Mouse (Mus musculus): ENCODE measurements around the gene Bcl11b. TPM values are rescaled to one million over a fixed set of nuclear protein-coding genes. Genes with fewer than 3 reads are reported as not detected.
A peak's percentile ranks its signal among the peaks of the same experiment; 100 is the strongest.

Gene Bcl11b
- polyA plus RNA-seq, 1 experiment from 2014 or later, result 14.1 TPM

- H3K36me3 ChIP-seq, result no peaks in the 10 kb centered on the region
- H3K27me3 ChIP-seq, result 0 out of 2 replicates have a peak, but pooled peaks cover 7% of the 10 kb centered on the region
- peaks cover 36% of the 10 kb centered on the region for H3K4me1 ChIP-seq
- 45% methylated on average over 9 of the region's 9 CpGs for WGBS
- H3K27ac ChIP-seq, result no peak overlapping the region
- no peak overlapping the region for H3K4me3 ChIP-seq
- peaks cover 5% of the 10 kb centered on the region; the same call in 1 of the 2 replicates for H3K9me3 ChIP-seq
- H3K4me2 ChIP-seq (replicated peaks), result no peak overlapping the region
- no peak for ATAC-seq (ENCODE audit: low FRiP score, low read depth)
- no peak overlapping the region for H3K9ac ChIP-seq
Measured at GRCm38 (mm10) chr12:107881726-107882125, 121.7 kb downstream of the Bcl11b start.

GRCm38 (mm10) chr12:107880748-107881147, 122.7 kb downstream of the Bcl11b start:
- Histone ChIP-seq H3K27ac (no peak overlapping the region), H3K9ac (no peak overlapping the region), H3K4me2 (replicated peaks) (no peak overlapping the region), H3K4me1 (peaks cover 44% of the 10 kb centered on the region), H3K36me3 (no peaks in the 10 kb centered on the region), H3K27me3 (0 out of 2 replicates have a peak, but pooled peaks cover 4% of the 10 kb centered on the region), H3K4me3 (no peak overlapping the region), H3K9me3 (peaks cover 7% of the 10 kb centered on the region; the same call in 1 of the 2 replicates)
- WGBS, result 57% methylated on average over 13 of the region's 13 CpGs
- ATAC-seq (ENCODE audit: low FRiP score, low read depth), result peak; percentile 44; the same call in 1 of the 2 replicates

- H3K9me3 ChIP-seq, result peaks cover 7% of the 10 kb centered on the region; the same call in 1 of the 2 replicates
- no peaks in the 10 kb centered on the region for H3K27me3 ChIP-seq
- H3K4me1 ChIP-seq, result peaks cover 49% of the 10 kb centered on the region
- H3K27ac ChIP-seq, result no peak overlapping the region
- no peaks in the 10 kb centered on the region for H3K36me3 ChIP-seq
- no peak for ATAC-seq (ENCODE audit: low FRiP score, low read depth)
- no peak overlapping the region for H3K4me2 ChIP-seq (replicated peaks)
- 79% methylated on average over 16 of the region's 16 CpGs for WGBS
- H3K9ac ChIP-seq, result no peak overlapping the region
- no peak overlapping the region for H3K4me3 ChIP-seq
Measured at GRCm38 (mm10) chr12:107879114-107879777, 124.2 kb downstream of the Bcl11b start.

DNA sequence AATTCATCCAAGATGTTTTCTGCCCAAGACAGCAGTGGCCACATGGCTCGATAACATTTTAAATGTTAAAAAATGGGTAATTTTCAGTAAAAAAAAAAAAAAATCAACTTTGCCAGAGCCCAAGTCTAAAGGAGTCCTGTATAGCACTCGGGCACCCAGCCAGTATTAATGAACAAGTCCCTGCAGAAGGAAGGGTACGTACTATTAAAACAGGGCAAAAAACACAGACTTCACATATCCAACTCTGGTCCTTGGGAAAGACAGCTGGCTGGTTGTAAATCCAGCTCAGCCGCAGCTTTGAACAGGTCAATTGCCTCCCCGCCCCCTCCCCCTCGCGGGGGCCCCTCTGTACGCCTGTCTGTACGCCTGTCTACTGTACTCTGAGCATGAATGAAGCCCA, 127.2 kb downstream of the Bcl11b start:
- peak overlapping the region; percentile 30 for H3K4me2 ChIP-seq (replicated peaks)
- no peak overlapping the region for H3K9ac ChIP-seq
- peaks cover 33% of the 10 kb centered on the region for H3K4me1 ChIP-seq
- no peaks in the 10 kb centered on the region for H3K27me3 ChIP-seq
- H3K27ac ChIP-seq, result peak overlapping the region; percentile 70; the same call in 1 of the 2 replicates
- peak; percentile 85 for ATAC-seq (ENCODE audit: low FRiP score, low read depth)
- peaks cover 7% of the 10 kb centered on the region; the same call in 1 of the 2 replicates for H3K9me3 ChIP-seq
- WGBS, result 25% methylated on average over 9 of the region's 9 CpGs
- no peaks in the 10 kb centered on the region for H3K36me3 ChIP-seq
- H3K4me3 ChIP-seq, result no peak overlapping the region

GRCm38 (mm10) chr12:107874467-107875142, 128.8 kb downstream of the Bcl11b start:
- Histone ChIP-seq H3K9me3 (peaks cover 7% of the 10 kb centered on the region; the same call in 1 of the 2 replicates), H3K27me3 (no peaks in the 10 kb centered on the region), H3K4me3 (no peak overlapping the region), H3K4me2 (replicated peaks) (no peak overlapping the region), H3K4me1 (peaks cover 22% of the 10 kb centered on the region), H3K27ac (no peak overlapping the region), H3K36me3 (no peaks in the 10 kb centered on the region), H3K9ac (no peak overlapping the region)
- no peak for ATAC-seq (ENCODE audit: low FRiP score, low read depth)
- WGBS, result 88% methylated on average over 27 of the region's 27 CpGs

DNA sequence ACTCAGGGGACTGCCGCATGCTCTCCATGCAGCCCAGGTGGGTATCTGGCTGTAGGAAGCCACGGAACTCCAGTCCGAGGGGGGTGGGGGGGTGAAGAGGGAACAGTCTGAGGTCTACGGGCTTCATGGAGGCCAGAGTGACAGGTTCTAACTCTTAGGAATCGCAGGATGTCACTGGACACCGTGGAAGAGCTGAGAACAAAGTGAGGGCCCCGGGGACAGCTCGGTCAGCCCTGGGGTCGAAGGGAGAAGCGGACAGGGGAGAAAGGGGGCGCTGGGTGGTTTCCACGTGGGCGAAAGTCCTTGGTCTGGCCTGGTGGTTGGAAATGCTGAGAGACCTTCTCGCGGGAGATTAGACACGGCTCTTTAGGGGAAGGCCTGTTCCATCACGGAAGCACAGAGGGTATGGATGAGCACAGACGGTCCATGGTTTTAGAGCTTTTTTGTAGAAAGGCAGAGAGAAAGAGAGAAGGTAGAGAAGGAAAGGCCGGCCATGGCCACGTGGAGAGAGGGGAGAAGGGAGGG, 133.8 kb downstream of the Bcl11b start:
- no peaks in the 10 kb centered on the region for H3K27me3 ChIP-seq
- no peak overlapping the region for H3K9ac ChIP-seq
- no peak overlapping the region for H3K4me3 ChIP-seq
- 82% methylated on average over 20 of the region's 20 CpGs for WGBS
- no peak for ATAC-seq (ENCODE audit: low FRiP score, low read depth)
- H3K4me2 ChIP-seq (replicated peaks), result no peak overlapping the region
- no peak overlapping the region for H3K27ac ChIP-seq
- no peaks in the 10 kb centered on the region for H3K9me3 ChIP-seq
- no peaks in the 10 kb centered on the region; the same call in 1 of the 2 replicates for H3K4me1 ChIP-seq
- no peaks in the 10 kb centered on the region for H3K36me3 ChIP-seq

DNA sequence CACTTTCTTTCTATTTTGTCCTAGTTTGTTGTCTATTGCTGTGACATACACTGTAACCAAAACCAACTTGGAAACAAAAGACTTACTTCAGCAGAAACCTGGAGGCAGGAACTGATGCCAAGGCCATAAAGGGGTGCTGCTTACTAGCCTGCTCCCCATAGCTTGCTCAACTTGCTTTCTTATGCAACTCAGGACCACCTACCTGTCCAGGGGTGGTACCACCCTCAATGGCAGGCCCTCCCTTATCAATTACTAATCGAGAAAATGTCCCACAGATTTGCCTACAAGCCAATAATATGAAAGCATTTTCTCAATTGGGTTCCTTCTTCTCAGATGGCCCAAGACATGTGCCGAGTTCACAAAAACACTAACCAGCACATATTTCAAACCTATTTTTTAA, 135.1 kb downstream of the Bcl11b start:
- no peak for ATAC-seq (ENCODE audit: low FRiP score, low read depth)
- no peaks in the 10 kb centered on the region for H3K36me3 ChIP-seq
- H3K9ac ChIP-seq, result no peak overlapping the region
- H3K27me3 ChIP-seq, result no peaks in the 10 kb centered on the region
- no peaks in the 10 kb centered on the region for H3K9me3 ChIP-seq
- no peak overlapping the region for H3K27ac ChIP-seq
- no peak overlapping the region for H3K4me2 ChIP-seq (replicated peaks)
- no peaks in the 10 kb centered on the region for H3K4me1 ChIP-seq
- WGBS, result 89% methylated on average over 2 of the region's 2 CpGs
- no peak overlapping the region for H3K4me3 ChIP-seq

Other genes starting within 250 kb of the Bcl11b start
- 93.2 and 96.1 TPM in 2 replicates for gene Setd3, start 175.7 kb upstream of the Bcl11b start, polyA plus RNA-seq (2015; fragmentation: Nextera tagmentation; extraction: Ambion mirVana)
- 4.1 and 4.4 TPM in 2 replicates for gene Ccnk, start 176.0 kb upstream of the Bcl11b start, polyA plus RNA-seq (2015; fragmentation: Nextera tagmentation; extraction: Ambion mirVana)

All from limb, embryonic 13.5 days (tissue).